Mouse (Mus musculus): ENCODE results near the gene Gm9857. TPM values are rescaled to one million over a fixed set of nuclear protein-coding genes. Genes with fewer than 3 reads are reported as not detected.

Gene Gm9857
- polyA plus RNA-seq, 1 experiment from 2014 or later, result not detected

- DNase-seq (ENCODE audit: low spot score) (no peak), ATAC-seq (no peak)
- Histone ChIP-seq H3K4me1 (ENCODE audit: control insufficient read depth, insufficient read depth, low read length) (no peaks in the 10 kb centered on the region), H3K27me3 (replicated peaks; ENCODE audit: control insufficient read depth, insufficient read depth, low read length) (no peaks in the 10 kb centered on the region), H3K36me3 (ENCODE audit: control insufficient read depth, insufficient read depth, low read length) (no peaks in the 10 kb centered on the region), H3K27ac (ENCODE audit: low read depth, low read length) (no peak within 1 kb of the TSS), H3K4me3 (ENCODE audit: low read depth, low read length) (peak within 1 kb of the TSS; percentile 30), H3K4me2 (ENCODE audit: low read length) (peak within 1 kb of the TSS; percentile 48), H3K9me3 (replicated peaks; ENCODE audit: control insufficient read depth, low read length) (no peaks in the 10 kb centered on the region), H3K9ac (ENCODE audit: low read length) (peak within 1 kb of the TSS; percentile 37; the same call in 1 of the 2 replicates)
- 85% methylated on average over 5 of the region's 5 CpGs for WGBS
Measured at GRCm38 (mm10) chr3:108939573-108939972, 672 bp downstream of the Gm9857 start, which contains the start of gene Henmt1. Henmt1 (plus strand) TSS chr3:108939873.

- Histone ChIP-seq H3K36me3 (ENCODE audit: control insufficient read depth, insufficient read depth, low read length) (no peaks in the 10 kb centered on the region), H3K27me3 (replicated peaks; ENCODE audit: control insufficient read depth, insufficient read depth, low read length) (no peaks in the 10 kb centered on the region), H3K4me2 (ENCODE audit: low read length) (no peak overlapping the region), H3K4me1 (ENCODE audit: control insufficient read depth, insufficient read depth, low read length) (no peaks in the 10 kb centered on the region), H3K27ac (ENCODE audit: low read depth, low read length) (no peak overlapping the region), H3K4me3 (ENCODE audit: low read depth, low read length) (no peak overlapping the region), H3K9ac (ENCODE audit: low read length) (no peak overlapping the region), H3K9me3 (replicated peaks; ENCODE audit: control insufficient read depth, low read length) (no peaks in the 10 kb centered on the region)
- ATAC-seq (no peak), DNase-seq (ENCODE audit: low spot score) (no peak)
- 93% methylated on average over 5 of the region's 5 CpGs for whole genome bisulfite sequencing
Measured at GRCm38 (mm10) chr3:108938691-108939090, 1.6 kb downstream of the Gm9857 start.

- no peaks in the 10 kb centered on the region for H3K36me3 ChIP-seq (ENCODE audit: control insufficient read depth, insufficient read depth, low read length)
- 94% methylated on average over 6 of the region's 6 CpGs for WGBS
- ATAC-seq (no peak), DNase-seq (ENCODE audit: low spot score) (no peak)
- no peak overlapping the region for H3K9ac ChIP-seq (ENCODE audit: low read length)
- H3K4me3 ChIP-seq (ENCODE audit: low read depth, low read length), result no peak overlapping the region
- no peak overlapping the region for H3K4me2 ChIP-seq (ENCODE audit: low read length)
- no peaks in the 10 kb centered on the region for H3K4me1 ChIP-seq (ENCODE audit: control insufficient read depth, insufficient read depth, low read length)
- no peaks in the 10 kb centered on the region for H3K9me3 ChIP-seq (replicated peaks; ENCODE audit: control insufficient read depth, low read length)
- H3K27me3 ChIP-seq (replicated peaks; ENCODE audit: control insufficient read depth, insufficient read depth, low read length), result no peaks in the 10 kb centered on the region
- no peak overlapping the region for H3K27ac ChIP-seq (ENCODE audit: low read depth, low read length)
Measured at GRCm38 (mm10) chr3:108933557-108933956, 6.7 kb downstream of the Gm9857 start.

DNA sequence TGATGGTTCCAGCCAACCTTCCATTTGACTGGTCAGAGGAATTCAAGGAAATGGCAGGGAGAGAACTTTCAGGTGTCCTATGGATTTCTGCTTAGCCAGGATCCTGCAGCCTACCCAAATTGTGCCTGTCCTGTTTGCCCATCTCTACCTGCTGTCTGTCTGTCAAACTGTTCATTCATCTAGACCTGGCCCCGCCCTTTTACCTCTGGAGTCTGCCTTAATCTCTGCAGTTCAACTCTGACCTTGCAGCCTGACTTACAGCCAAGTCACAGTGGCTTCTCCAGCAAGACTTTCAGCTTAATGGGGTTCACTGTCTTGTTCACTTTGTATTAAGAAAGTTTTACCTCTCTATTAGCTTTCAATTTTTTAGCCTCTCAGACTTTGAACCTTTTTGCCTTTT, 13.9 kb downstream of the Gm9857 start:
- DNase-seq (ENCODE audit: low spot score), result no peak
- Histone ChIP-seq H3K9ac (ENCODE audit: low read length) (no peak overlapping the region), H3K36me3 (ENCODE audit: control insufficient read depth, insufficient read depth, low read length) (no peaks in the 10 kb centered on the region), H3K4me2 (ENCODE audit: low read length) (no peak overlapping the region), H3K27me3 (replicated peaks; ENCODE audit: control insufficient read depth, insufficient read depth, low read length) (no peaks in the 10 kb centered on the region), H3K4me1 (ENCODE audit: control insufficient read depth, insufficient read depth, low read length) (no peaks in the 10 kb centered on the region), H3K9me3 (replicated peaks; ENCODE audit: control insufficient read depth, low read length) (no peaks in the 10 kb centered on the region), H3K4me3 (ENCODE audit: low read depth, low read length) (no peak overlapping the region), H3K27ac (ENCODE audit: low read depth, low read length) (no peak overlapping the region)
- 71% methylated on average over 1 of the region's 1 CpGs for WGBS
- ATAC-seq, result no peak

GRCm38 (mm10) chr3:108925677-108926076, 14.6 kb downstream of the Gm9857 start:
- Histone ChIP-seq H3K27me3 (replicated peaks; ENCODE audit: control insufficient read depth, insufficient read depth, low read length) (no peaks in the 10 kb centered on the region), H3K36me3 (ENCODE audit: control insufficient read depth, insufficient read depth, low read length) (no peaks in the 10 kb centered on the region)
- ATAC-seq, result no peak

DNA sequence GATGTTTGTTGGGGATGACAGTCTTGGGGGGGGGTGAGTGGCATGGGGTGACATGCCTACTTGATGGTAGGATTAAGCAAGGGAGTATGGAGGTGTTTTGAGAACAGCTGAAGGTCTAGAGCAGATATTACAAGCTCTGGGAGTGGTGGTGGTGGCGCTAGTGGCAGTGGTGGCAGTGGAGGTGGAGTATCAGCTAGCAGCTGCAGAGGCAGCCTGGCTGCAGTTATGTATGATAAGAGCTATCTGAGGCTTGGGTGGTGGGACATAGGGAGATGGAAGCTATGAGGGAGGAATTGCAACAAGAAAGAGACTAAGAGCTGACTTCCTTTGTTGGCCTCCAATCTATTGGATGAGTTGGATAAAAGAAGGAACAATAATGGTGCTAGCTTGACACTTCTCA, 18.4 kb downstream of the Gm9857 start:
- H3K4me1 ChIP-seq (ENCODE audit: control insufficient read depth, insufficient read depth, low read length), result no peaks in the 10 kb centered on the region
- H3K9ac ChIP-seq (ENCODE audit: low read length), result no peak overlapping the region
- ATAC-seq (no peak), DNase-seq (ENCODE audit: low spot score) (no peak)
- H3K27me3 ChIP-seq (replicated peaks; ENCODE audit: control insufficient read depth, insufficient read depth, low read length), result no peaks in the 10 kb centered on the region
- H3K27ac ChIP-seq (ENCODE audit: low read depth, low read length), result no peak overlapping the region
- WGBS, result 100% methylated on average over 1 of the region's 1 CpGs
- H3K36me3 ChIP-seq (ENCODE audit: control insufficient read depth, insufficient read depth, low read length), result no peaks in the 10 kb centered on the region
- no peaks in the 10 kb centered on the region for H3K9me3 ChIP-seq (replicated peaks; ENCODE audit: control insufficient read depth, low read length)
- no peak overlapping the region for H3K4me2 ChIP-seq (ENCODE audit: low read length)
- no peak overlapping the region for H3K4me3 ChIP-seq (ENCODE audit: low read depth, low read length)

More at GRCm38 (mm10) chr3:108925677-108926076, 14.6 kb downstream of the Gm9857 start:
- Histone ChIP-seq H3K27ac (ENCODE audit: low read depth, low read length) (no peak overlapping the region), H3K9ac (ENCODE audit: low read length) (no peak overlapping the region), H3K4me3 (ENCODE audit: low read depth, low read length) (no peak overlapping the region), H3K4me1 (ENCODE audit: control insufficient read depth, insufficient read depth, low read length) (no peaks in the 10 kb centered on the region), H3K4me2 (ENCODE audit: low read length) (no peak overlapping the region), H3K9me3 (replicated peaks; ENCODE audit: control insufficient read depth, low read length) (no peaks in the 10 kb centered on the region)
- WGBS, result 83% methylated on average over 4 of the region's 4 CpGs
- DNase-seq (ENCODE audit: low spot score), result no peak

GRCm38 (mm10) chr3:108920442-108921070, 19.7 kb downstream of the Gm9857 start:
- Histone ChIP-seq H3K9me3 (replicated peaks; ENCODE audit: control insufficient read depth, low read length) (no peaks in the 10 kb centered on the region), H3K27ac (ENCODE audit: low read depth, low read length) (no peak overlapping the region), H3K4me3 (ENCODE audit: low read depth, low read length) (no peak overlapping the region), H3K4me1 (ENCODE audit: control insufficient read depth, insufficient read depth, low read length) (no peaks in the 10 kb centered on the region), H3K36me3 (ENCODE audit: control insufficient read depth, insufficient read depth, low read length) (no peaks in the 10 kb centered on the region), H3K9ac (ENCODE audit: low read length) (no peak overlapping the region), H3K27me3 (replicated peaks; ENCODE audit: control insufficient read depth, insufficient read depth, low read length) (no peaks in the 10 kb centered on the region), H3K4me2 (ENCODE audit: low read length) (no peak overlapping the region)
- 87% methylated on average over 3 of the region's 3 CpGs for WGBS
- ATAC-seq (no peak), DNase-seq (ENCODE audit: low spot score) (no peak)

- 95% methylated on average over 1 of the region's 1 CpGs for WGBS
- H3K4me1 ChIP-seq (ENCODE audit: control insufficient read depth, insufficient read depth, low read length), result no peaks in the 10 kb centered on the region
- DNase-seq (ENCODE audit: low spot score), result no peak
- H3K4me2 ChIP-seq (ENCODE audit: low read length), result no peak overlapping the region
- H3K36me3 ChIP-seq (ENCODE audit: control insufficient read depth, insufficient read depth, low read length), result no peaks in the 10 kb centered on the region
- no peak overlapping the region for H3K27ac ChIP-seq (ENCODE audit: low read depth, low read length)
- H3K9ac ChIP-seq (ENCODE audit: low read length), result no peak overlapping the region
- no peak for ATAC-seq
- no peaks in the 10 kb centered on the region for H3K27me3 ChIP-seq (replicated peaks; ENCODE audit: control insufficient read depth, insufficient read depth, low read length)
- no peak overlapping the region for H3K4me3 ChIP-seq (ENCODE audit: low read depth, low read length)
- no peaks in the 10 kb centered on the region for H3K9me3 ChIP-seq (replicated peaks; ENCODE audit: control insufficient read depth, low read length)
Measured at GRCm38 (mm10) chr3:108918852-108919251, 21.4 kb downstream of the Gm9857 start.

DNA sequence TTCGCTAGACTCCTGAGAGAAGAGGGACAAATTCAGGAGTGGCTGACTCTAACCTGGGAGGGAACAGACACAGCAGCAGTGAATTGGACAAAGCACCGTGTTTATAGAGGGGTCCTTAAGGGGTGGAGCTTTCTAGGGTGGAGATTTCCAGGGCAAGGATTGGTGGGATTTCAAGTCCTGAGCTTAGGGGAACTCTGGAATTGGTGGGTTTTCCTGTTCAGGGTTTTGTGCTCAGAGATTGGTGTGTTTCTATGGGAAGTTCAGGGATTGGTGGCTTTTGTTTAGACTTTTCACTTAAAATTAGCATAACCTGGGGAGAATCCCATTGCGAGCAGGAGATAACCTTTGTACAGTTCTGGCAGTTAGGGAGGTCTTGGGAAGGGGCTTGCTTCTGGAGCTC, 22.3 kb downstream of the Gm9857 start:
- Histone ChIP-seq H3K9ac (ENCODE audit: low read length) (no peak overlapping the region), H3K27me3 (replicated peaks; ENCODE audit: control insufficient read depth, insufficient read depth, low read length) (no peaks in the 10 kb centered on the region), H3K4me2 (ENCODE audit: low read length) (no peak overlapping the region), H3K4me1 (ENCODE audit: control insufficient read depth, insufficient read depth, low read length) (no peaks in the 10 kb centered on the region), H3K9me3 (replicated peaks; ENCODE audit: control insufficient read depth, low read length) (no peaks in the 10 kb centered on the region), H3K36me3 (ENCODE audit: control insufficient read depth, insufficient read depth, low read length) (no peaks in the 10 kb centered on the region), H3K4me3 (ENCODE audit: low read depth, low read length) (no peak overlapping the region), H3K27ac (ENCODE audit: low read depth, low read length) (no peak overlapping the region)
- ATAC-seq, result no peak
- DNase-seq (ENCODE audit: low spot score), result no peak
- WGBS, result 50% methylated on average over 3 of the region's 3 CpGs
